Mouse (Mus musculus) cerebellum, adult 2 months (tissue): ENCODE data around the gene Rec8. TPM values are rescaled to one million over a fixed set of nuclear protein-coding genes. Genes with fewer than 3 reads are reported as not detected.

Experiments
- DNase-seq, 2 experiments: peaks; one replicate each; pipeline ENCODE4 v3.0.0; 2021
- H3K27ac ChIP-seq: fragments of 200-500 bp; 2 replicates; pipeline ENCODE4 v1.5.1; 2012; ENCODE audit warnings: low read length, control low read depth, inconsistent platforms; ENCODE audit not compliant: insufficient read depth
- H3K27me3 ChIP-seq: fragments of 200-500 bp; 2 replicates; pipeline ENCODE4 v1.6.1; 2012; ENCODE audit warnings: inconsistent platforms, mild to moderate bottlenecking, low read length, moderate library complexity; ENCODE audit not compliant: control insufficient read depth, insufficient read depth
- H3K4me1 ChIP-seq: fragments of 200-500 bp; 2 replicates; pipeline ENCODE4 v1.6.1; 2011; ENCODE audit warnings: low read length; ENCODE audit not compliant: control insufficient read depth, insufficient read depth
- H3K4me3 ChIP-seq: fragments of 200-500 bp; replicated peaks from 2 replicates; pipeline ENCODE3; 2011; ENCODE audit warnings: mild to moderate bottlenecking, low read depth, low read length, control low read depth; ENCODE audit not compliant: insufficient read depth
- CTCF ChIP-seq: fragments of 200-500 bp; IDR thresholded peaks from 2 replicates; pipeline ENCODE4 v1.5.1; 2011; ENCODE audit warnings: low read depth, mild to moderate bottlenecking, control low read depth, low read length, moderate library complexity, borderline replicate concordance; ENCODE audit not compliant: insufficient read depth
- POLR2A ChIP-seq: fragments of 200-500 bp; IDR thresholded peaks from 2 replicates; pipeline ENCODE4 v1.6.1; 2011; ENCODE audit warnings: low read length, control low read depth, borderline replicate concordance; ENCODE audit not compliant: insufficient read depth
- WGBS: fragments of 180-500 bp; shearing (Covaris S2); methylation state at CpG from one replicate; pipeline ENCODE4 v1.1.7; 2018; 5-methylcytosine and 5-hydroxymethylcytosine counted together
- polyA plus RNA-seq: library from polyadenylated mRNA; depleted of rRNA; stranded (reverse); fragments of >200 nt; gene quantifications from 2 replicates; pipeline ENCODE4 v1.2.3, GENCODE M21; 2012

Rec8 gene
- polyA plus RNA-seq, 1 experiment: 71.2 TPM

GRCm38 (mm10) chr14:55649884-55650283 is 32.0 kb downstream of the Rec8 start, which contains the start of gene Tssk4:
Gene Tssk4 (plus strand): TSS chr14:55650184.
- TF ChIP-seq CTCF (no peak), POLR2A (no peak)
- no peaks in the 10 kb centered on the region for H3K4me1 ChIP-seq
- H3K4me3 ChIP-seq: no peak within 1 kb of the TSS
- H3K27ac ChIP-seq: no peak within 1 kb of the TSS
- no peaks in the 10 kb centered on the region for H3K27me3 ChIP-seq
- DNase-seq: no peak
- 97% methylated on average over 2 of the region's 2 CpGs for WGBS

DNA sequence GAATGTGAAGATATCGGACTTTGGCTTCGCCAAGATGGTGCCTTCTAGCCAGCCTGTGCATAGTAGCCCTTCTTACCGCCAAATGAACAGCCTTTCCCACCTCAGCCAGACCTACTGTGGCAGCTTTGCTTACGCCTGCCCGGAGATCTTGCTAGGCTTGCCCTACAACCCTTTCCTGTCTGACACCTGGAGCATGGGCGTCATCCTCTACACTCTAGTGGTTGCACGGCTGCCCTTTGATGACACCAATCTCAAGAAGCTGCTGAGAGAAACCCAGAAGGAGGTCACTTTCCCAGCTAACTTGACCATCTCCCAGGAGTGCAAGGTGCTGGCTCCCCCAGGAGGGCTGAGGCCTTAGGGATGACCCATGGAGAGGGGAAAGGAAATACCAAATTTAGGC is 33.7 kb downstream of the Rec8 start:
- Histone ChIP-seq H3K27me3 (no peaks in the 10 kb centered on the region), H3K27ac (no peak overlapping the region), H3K4me3 (no peak overlapping the region), H3K4me1 (no peaks in the 10 kb centered on the region)
- WGBS: 95% methylated on average over 7 of the region's 7 CpGs
- TF ChIP-seq POLR2A (no peak), CTCF (no peak)
- DNase-seq: no peak

- DNase-seq: no peak
- H3K4me1 ChIP-seq: no peaks in the 10 kb centered on the region
- H3K4me3 ChIP-seq: no peak overlapping the region
- H3K27ac ChIP-seq: no peak overlapping the region
- WGBS: 82% methylated on average over 3 of the region's 3 CpGs
- H3K27me3 ChIP-seq: no peaks in the 10 kb centered on the region
- TF ChIP-seq POLR2A (no peak), CTCF (no peak)
These were observed 39.1 kb downstream of the Rec8 start for GRCm38 (mm10) chr14:55656935-55657334.

DNA sequence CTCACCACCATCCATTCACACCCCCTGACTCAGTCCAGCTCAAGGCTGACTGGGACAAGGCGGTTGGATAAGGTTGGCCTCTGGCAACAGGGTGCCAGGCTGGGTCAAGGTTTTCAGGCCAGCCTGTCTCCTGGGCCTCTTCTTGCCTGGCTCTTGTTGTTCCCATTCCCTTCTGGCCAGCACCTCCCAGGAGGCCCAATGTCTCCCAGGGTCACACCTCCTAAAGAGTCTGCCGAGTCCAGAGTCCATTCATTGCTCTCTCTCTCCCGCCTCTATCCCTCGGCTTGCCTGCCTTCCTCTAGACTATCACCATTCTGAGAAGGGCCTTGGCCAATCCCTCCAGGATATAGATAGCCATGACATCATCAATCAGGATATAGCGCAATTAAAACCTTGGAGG is 40.2 kb downstream of the Rec8 start:
- DNase-seq: no peak
- WGBS: 93% methylated on average over 5 of the region's 5 CpGs
- H3K27ac ChIP-seq: no peak overlapping the region
- no peak for TF ChIP-seq POLR2A
- TF ChIP-seq CTCF: no peak
- no peaks in the 10 kb centered on the region for H3K27me3 ChIP-seq
- no peaks in the 10 kb centered on the region for H3K4me1 ChIP-seq
- no peak overlapping the region for H3K4me3 ChIP-seq

GRCm38 (mm10) chr14:55659960-55660573 is 42.2 kb downstream of the Rec8 start, which contains the start of gene Mdp1:
Gene Mdp1 (minus strand): TSS chr14:55660508.
- Histone ChIP-seq H3K27me3 (no peaks in the 10 kb centered on the region), H3K4me3 (peak within 1 kb of the TSS; percentile 73), H3K4me1 (no peaks in the 10 kb centered on the region; the same call in 1 of the 2 replicates), H3K27ac (peak within 1 kb of the TSS; percentile 23; the same call in 1 of the 2 replicates)
- DNase-seq: peak; percentile 81 to 83
- WGBS: under 1% methylated on average over 39 of the region's 39 CpGs
- TF ChIP-seq POLR2A (peak; percentile 55; the same call in 1 of the 2 replicates), CTCF (peak; percentile 57)

GRCm38 (mm10) chr14:55660636-55661035 is 42.8 kb downstream of the Rec8 start:
- no peak for DNase-seq
- TF ChIP-seq CTCF (no peak), POLR2A (no peak)
- 47% methylated on average over 2 of the region's 2 CpGs for WGBS
- Histone ChIP-seq H3K4me3 (peak overlapping the region; percentile 73), H3K27ac (no peak overlapping the region), H3K27me3 (no peaks in the 10 kb centered on the region), H3K4me1 (no peaks in the 10 kb centered on the region; the same call in 1 of the 2 replicates)

- Histone ChIP-seq H3K27ac (peak overlapping the region; percentile 89), H3K4me3 (peak overlapping the region; percentile 93), H3K4me1 (no peaks in the 10 kb centered on the region; the same call in 1 of the 2 replicates), H3K27me3 (no peaks in the 10 kb centered on the region)
- WGBS: under 1% methylated on average over 12 of the region's 12 CpGs
- TF ChIP-seq CTCF (no peak), POLR2A (no peak)
- DNase-seq: no peak
These were observed 53.6 kb downstream of the Rec8 start for GRCm38 (mm10) chr14:55671486-55671832.

GRCm38 (mm10) chr14:55671833-55672740 is 54.2 kb downstream of the Rec8 start, which contains the start of the genes Gmpr2 and Nedd8:
Gene Gmpr2 (plus strand): TSS chr14:55671941.
Gene Nedd8 (minus strand): TSS chr14:55672124.
- Histone ChIP-seq H3K27me3 (no peaks in the 10 kb centered on the region), H3K4me1 (no peaks in the 10 kb centered on the region; the same call in 1 of the 2 replicates), H3K4me3 (peak within 1 kb of the TSS; percentile 93), H3K27ac (peak within 1 kb of the TSS; percentile 89)
- peak; percentile 94 to 95 for DNase-seq
- under 1% methylated on average over 38 of the region's 38 CpGs for WGBS
- TF ChIP-seq POLR2A (peak; percentile 77), CTCF (no peak)
